Mouse (Mus musculus) cerebellum, adult 2 months (tissue): ENCODE results near the gene Tube1.

Source experiments
- CTCF ChIP-seq: fragments of 200-500 bp; IDR thresholded peaks from 2 replicates; pipeline ENCODE4 v1.5.1; 2011; ENCODE audit warnings: low read depth, mild to moderate bottlenecking, control low read depth, low read length, moderate library complexity, borderline replicate concordance; ENCODE audit not compliant: insufficient read depth
- POLR2A ChIP-seq: fragments of 200-500 bp; IDR thresholded peaks from 2 replicates; pipeline ENCODE4 v1.6.1; 2011; ENCODE audit warnings: low read length, control low read depth, borderline replicate concordance; ENCODE audit not compliant: insufficient read depth

DNA sequence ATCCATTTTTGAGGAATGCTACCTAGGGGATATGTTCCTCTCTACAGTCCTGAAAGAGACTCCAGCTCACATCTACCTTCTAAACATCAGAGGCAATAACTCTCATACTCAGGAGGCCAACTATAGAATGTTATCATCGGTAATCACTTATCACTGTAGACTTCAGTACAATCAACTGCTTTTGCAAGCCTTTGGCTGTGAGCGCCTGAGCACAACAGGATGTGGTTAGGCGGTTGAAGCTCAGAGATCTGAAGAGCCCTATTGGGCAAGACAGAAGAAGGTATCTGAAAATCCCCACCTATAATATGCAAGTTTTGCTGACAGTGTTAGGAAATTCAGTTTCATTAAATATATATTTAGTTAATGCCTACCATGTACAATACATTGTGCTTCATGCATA is 58.9 kb downstream of the Tube1 start:
- TF ChIP-seq CTCF (no peak), POLR2A (no peak)
